Mouse (Mus musculus): ENCODE measurements around the gene Pde11a.

Gene Pde11a

DNA sequence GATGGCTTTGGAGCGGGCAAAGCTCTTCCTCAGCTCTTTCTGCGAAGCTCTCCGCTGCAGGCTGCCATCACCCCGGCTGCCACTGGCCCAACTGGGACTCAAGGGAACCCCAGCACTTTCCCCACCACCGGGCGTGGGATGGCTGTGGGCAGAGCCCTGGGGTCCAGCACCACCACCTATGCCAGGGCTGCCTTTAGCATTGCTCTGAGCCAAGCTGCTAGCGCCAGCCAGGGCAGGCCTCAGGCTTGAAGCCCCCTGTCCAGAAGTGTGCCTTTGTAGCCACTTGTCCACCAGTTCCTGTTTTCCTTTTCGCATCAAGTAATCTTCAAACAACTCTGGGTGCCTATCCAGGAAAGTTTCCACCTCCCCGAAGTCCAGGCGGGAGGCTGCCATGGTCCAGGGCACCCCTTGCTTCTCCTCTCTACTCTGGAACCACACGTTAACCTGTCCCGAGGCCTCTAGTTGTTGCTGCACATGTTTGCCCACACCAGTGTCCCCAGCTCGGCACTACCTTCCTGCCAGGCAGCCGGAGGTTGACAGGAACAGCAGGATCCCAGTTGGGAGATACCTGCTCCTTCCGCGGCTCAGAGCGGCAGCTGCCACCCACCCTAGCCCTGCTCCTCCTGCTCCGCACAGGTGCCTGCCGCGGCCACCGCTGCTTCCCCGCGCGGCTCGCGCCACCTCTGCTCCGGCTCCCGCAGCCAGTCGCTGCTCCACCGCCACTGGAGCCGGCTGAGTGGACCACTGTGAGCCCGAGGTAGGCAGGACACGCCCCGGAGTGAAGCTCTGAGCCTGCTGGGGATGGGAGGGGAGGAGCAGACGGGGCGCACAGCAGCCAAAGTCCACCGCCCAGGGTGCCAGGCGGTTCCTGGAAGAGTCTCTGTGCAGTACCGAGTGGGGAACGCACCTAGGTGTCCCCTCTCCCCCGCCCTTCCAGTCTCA lies at the start of gene Pde11a:
TSS of gene Pde11a (minus strand) at position 560 of the 942 bp plus-strand sequence.
- WGBS: 19% methylated on average over 41 of the region's 41 CpGs

DNA sequence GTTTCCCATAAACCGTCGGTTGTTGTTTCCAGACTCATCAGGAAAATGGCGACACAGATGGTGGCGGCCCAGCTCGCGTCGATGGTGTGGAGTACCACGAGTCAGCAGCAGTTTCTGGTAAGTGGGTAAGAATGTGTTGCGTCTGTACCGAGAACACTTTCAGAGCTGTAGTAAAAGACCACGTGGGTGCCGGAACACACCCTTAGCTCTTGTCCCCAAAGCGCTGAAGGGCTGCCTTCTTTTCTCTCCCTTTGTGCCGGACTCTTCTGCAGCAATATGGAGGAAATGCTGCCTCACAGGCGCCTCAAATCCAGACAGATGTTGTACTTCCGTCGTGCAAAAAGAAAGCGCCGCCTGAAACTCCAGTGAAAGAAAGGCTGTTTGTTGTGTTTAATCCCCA lies 40.1 kb upstream of the Pde11a start:
- 95% methylated on average over 19 of the region's 19 CpGs for WGBS

DNA sequence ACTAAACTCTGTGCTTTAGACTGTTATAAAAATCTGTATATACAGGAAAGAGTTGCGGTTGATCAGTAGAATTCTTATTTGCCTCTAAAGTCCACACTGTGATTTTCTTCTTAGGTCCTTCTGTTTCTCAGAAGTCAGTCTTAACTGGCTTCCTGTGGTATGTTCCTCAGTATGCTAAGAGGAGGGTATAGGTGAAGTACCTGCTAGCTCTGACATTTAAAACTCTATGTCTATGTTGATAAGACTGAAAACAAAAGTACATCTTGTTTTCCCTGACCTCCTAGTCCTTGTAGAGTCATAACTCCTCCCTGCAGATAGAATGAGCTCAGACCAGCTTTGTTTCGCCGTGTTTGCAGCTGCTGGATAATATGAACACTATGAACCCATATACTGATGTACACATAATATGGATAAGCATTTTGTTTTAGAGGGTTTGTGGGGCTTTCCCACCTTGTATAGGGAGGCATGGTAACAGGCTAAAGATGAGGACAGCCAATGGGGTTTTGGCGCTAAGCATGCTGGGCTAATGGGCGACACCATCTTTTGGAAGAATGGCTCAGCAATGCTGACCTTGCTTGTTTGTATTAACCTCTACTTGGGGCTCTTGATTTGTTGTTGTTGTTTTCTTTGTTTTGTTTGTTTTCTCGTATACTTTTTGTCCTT lies 36.1 kb upstream of the Pde11a start:
- 88% methylated on average over 6 of the region's 6 CpGs for WGBS

DNA sequence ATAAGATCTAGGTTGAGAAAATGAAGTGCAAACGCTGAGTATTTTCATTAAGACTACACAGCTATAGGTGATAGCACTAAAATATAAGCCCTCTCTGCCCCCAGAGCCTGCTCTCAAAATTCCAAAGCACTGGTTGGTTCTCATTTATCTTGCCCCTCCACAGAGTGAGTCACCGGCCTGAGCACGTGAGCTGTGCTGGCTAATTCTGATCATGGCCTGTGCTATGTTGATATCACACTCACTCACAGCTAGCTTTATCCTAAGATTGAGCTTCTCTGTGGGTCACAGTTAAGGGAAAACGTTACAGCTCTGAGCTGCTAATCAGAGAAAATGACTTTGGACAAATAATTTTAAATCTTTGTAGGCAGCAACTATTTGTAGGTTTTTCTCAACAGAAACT lies 33.7 kb upstream of the Pde11a start:
- 78% methylated on average over 4 of the region's 4 CpGs for WGBS

DNA sequence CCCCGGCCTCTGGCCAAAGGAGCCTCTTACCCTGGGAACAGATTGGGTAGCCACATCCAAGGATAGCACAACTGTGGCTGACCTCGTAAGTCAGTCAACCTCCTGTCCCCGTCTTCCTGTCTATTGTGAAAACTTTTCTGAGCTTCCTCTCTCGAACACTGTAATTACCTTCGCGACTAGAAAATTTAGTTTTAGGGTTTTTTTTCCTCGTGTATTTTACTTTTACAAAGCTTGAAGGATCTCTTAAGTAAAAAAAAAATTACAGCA lies 32.0 kb upstream of the Pde11a start:
- 1% methylated on average over 7 of the region's 7 CpGs for WGBS

DNA sequence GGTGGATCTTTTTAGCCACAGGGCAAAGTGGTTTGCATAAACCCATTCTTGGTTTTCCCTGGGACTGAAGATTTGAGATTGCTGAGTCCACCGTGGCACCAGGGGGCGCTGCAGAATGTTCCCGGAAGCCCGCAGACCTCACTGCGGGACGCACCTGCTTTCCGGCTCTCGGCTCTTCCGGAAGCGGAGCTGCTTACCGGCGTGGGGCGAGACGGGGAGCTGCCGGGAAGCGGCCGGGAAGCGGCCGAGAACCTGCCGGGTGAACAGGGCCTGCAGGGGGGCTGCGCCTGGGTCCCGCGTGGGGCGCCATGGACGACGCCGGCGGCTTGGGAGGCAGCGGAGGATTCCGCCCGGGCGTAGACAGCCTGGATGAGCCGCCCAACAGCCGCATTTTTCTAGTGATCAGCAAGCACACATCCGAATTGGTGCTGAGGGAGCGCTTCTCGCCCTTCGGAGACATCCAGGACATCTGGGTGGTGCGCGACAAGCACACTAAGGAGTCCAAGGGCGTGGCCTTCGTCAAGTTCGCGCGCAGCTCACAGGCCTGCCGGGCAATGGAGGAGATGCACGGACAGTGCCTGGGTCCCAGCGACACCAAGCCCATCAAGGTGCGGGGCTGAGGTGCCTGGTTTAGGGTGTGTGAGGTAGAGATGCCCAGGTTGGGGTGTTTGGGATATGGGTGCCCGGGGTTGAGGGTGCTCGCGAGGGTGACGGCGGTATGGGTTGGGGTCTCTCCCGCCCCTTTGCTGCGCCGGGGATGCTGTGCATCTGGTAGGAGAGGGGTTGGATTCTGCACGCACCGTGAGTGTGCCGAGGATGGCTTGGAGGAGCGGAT lies 31.5 kb upstream of the Pde11a start, which contains the start of gene Rbm45:
TSS of gene Rbm45 (plus strand) at position 164 of the 835 bp plus-strand sequence.
- WGBS: under 1% methylated on average over 61 of the region's 61 CpGs

DNA sequence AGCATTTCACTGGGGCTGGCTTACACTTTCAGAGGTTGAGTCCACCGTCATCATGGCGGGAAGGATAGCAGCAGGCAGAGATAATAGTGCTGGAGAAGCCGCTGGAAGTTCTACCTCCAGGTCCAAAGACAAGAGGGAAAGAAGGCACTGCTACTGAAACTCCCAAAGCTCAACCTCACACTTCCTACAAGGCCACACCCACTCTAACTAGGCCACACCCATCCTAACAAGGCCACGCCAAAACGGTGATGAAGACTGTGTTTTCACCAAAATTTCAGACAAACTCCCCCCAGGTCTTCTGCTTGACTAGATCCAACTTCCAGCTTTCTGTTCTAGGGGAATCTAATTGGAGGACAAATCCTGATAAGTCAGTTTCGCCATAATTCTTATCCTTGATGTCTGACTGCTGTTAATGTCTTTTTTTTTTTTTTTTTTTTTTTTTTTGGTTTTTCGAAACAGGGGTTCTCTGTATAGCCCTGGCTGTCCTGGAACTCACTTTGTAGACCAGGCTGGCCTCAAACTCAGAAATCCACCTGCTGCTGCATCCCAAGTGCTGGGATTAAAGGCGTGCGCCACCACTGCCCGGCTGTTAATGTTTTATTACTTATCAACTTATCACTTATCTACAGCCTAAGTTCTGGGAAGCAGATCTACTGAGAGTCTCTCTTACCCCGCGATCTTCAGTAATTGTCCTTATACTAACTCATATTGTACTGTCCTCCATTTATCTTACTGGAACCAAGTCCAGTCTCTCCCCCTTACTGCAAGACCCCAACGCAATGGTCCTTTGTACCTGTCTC lies 30.5 kb upstream of the Pde11a start:
- WGBS: 75% methylated on average over 13 of the region's 13 CpGs

DNA sequence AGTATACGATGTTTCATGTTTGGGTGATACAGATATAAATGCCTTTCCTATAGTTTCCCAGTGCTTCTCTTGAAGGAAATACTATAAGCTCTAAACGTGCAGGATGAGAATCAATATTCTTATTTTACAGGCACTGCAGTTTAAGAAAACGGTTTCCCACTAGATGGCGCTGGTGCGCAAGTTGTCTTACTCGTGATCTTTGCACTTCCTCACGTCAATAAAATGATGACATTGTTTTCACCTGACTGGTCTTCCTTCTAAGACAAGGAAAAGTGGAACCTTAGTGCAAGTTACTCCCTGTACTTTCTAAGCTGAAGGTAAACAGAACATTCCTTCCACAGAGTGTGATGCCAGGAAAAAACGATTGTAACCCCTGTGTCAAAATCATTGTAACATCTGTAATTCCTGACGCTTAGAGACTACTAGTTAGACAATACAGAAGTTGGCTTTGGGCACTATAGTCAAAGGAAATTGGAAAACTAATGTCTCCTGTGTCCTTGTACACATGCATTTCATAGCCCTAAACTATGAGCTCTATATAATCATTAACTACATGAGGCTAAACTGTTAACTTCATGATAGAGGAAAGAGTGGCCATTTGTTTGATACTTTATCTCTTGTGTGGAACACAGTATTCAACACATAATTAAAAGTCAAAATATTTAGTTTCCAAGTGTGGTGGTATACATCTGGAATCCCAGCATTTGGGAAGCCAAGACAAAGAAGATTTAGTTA lies 28.8 kb upstream of the Pde11a start:
- whole genome bisulfite sequencing: 13% methylated on average over 9 of the region's 9 CpGs

DNA sequence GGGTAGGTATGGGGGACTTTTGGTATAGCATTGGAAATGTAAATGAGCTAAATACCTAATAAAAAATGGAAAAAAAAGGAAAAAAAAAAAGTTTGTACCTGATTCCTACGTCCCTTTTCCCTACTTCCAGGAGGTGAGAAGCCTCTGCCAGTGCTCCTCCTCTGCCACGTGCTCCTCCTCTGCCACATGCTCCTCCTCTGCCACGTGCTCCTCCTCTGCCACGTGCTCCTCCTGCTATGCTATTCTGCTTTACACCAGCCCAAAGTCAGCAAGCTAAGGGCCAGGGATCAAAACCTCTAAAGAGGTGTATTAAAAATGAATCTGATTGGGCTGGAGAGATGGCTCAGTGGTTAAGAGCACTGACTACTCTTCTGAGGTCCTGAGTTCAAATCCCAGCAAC lies 27.2 kb upstream of the Pde11a start:
- 68% methylated on average over 4 of the region's 4 CpGs for WGBS

DNA sequence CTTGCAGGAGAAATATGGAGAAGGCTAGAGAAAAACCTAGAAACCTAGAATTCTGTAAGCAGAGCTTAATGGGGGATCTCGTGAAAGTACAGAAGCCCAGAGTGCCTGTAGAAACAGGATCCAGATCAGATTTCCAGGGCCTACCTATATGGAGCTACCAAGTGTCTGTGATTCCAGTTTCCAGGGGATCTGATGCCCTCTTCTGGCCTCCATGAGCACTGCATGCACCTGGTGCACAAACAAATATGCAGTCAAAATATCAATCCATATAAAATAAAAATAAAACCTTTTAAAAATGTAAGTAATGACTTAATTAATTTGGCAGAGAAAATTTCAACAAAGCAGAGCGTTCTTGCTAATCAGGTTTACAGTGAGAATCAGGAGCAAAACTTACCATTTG lies 23.5 kb upstream of the Pde11a start:
- WGBS: 64% methylated on average over 2 of the region's 2 CpGs

DNA sequence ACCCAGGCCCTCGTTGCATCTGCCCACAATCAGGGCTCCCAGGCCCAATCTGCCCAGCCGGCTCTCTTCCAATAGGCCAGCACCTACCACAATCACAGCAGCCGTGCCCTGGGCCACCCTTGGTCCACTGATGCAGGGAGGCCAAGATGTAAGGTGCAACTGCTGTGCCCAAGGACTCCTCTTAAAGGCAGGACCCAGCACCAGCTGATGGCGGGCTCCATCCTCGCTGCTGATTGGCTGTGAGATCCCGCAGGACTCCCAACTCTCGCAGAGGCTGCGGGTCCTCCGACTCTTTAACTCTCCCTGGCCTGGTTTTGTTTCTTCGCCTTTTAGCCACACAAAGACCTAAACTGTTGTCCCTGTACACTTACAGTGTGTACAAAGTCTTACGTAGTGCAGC lies 21.7 kb upstream of the Pde11a start, which contains the start of gene Cyct:
TSS of gene Cyct (minus strand) at position 225 of the 400 bp plus-strand sequence.
- 91% methylated on average over 11 of the region's 11 CpGs for WGBS

DNA sequence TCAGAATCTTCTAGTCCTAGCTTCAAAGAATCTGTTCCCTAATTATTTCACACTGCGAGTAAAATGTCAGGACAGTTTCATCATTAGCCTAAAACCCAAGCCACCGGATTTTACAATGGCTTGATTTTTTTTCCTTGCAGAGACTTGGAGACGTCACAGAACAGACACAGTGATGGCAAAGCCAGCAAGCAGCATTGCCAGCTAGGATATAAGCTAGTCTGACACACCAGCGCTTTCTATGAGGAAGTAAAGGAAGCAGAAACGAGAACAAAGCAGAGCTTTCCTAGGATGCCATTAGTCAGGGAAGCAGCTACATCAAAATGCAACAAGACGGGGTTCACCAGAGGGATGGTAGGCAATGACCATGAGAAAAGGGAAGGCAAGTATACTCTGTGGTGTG lies 9.3 kb upstream of the Pde11a start:
- 37% methylated on average over 6 of the region's 6 CpGs for WGBS

DNA sequence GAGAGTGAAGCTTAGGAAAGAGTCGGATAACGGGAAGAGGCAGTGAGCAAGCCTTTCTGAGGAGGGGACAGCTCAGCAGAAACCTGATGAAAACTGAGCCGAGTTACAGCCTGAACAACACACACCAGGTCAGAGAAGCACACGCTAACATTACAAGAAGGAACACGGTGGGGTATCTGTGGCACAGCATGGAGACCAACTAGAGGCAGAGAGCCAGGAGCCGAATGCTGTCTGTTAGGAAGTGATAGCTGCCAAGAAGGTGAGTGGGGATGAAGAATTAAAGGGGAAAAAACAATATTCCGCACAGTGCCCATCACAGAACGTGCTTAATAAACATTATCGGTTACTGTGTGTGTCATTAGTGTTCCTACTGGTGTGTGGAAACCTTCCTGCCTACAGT lies 3.6 kb upstream of the Pde11a start:
- WGBS: 87% methylated on average over 9 of the region's 9 CpGs

DNA sequence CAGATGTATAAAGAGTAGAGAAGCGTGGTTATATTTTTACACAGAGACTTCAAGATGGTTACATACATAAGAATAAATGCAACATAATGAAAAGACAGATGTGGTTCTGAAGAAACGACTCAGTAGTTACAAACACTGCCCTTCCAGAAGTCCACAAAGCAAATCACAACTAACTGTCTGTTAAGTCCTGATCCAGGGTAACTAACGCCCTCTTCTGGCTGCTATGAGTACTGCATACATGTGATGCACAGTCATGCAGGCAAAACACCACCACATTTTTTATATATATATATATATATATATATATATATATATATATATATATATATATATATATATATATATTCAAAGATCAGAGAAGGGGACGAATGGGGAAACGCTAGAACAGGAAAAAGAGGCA lies 4.0 kb downstream of the Pde11a start:
- WGBS: 67% methylated on average over 5 of the region's 5 CpGs

DNA sequence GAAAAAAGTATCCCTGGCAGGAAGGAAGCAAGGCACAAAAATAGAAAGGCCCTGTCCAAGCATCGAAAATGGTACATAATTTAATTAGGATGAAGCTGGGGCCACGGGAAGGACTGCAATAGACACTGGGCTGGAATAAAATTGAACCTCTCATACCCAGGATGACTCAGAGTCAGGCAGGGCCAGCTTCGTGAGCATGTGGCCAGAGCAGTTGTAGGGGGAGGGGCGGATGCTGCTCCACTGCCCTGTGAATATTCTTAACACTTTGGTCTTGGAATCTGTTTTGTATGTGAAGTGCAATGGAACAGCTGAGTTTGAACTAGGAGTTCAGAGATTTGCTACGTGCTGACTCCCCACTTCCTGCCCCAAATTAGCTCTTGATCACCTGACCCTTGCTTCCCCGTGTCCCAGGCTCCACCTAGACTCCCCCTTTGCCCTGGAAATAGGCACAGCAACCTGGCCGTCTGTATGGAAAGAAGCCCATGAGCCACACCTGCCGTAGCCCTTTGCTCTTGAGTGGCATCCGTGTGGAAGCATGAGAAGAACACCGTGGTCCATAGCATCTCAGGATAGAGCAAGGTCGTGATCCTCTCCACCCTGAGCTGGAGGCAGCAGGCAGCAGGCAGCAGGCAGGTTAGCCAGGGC lies 6.3 kb downstream of the Pde11a start:
- 73% methylated on average over 11 of the region's 11 CpGs for whole genome bisulfite sequencing

DNA sequence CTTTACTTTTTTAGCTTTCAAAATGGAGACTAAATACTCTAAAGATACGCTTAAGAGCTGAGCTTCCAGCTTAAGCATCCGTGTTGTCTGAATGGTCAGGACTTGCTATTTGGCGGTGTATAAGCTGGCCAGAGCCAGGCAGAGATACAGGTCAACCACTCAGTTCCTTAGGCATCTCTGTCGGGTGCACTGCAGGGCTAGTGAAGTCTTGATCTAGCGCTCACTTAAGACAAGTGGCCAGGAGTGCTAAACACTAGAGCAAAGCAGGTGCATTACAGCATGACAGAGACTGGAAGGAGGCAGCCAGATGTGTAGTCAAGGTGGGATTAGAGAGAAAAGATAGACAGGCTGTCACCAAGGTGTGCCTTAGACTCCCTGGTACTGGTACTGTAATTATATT lies 8.5 kb downstream of the Pde11a start:
- WGBS: 96% methylated on average over 5 of the region's 5 CpGs

DNA sequence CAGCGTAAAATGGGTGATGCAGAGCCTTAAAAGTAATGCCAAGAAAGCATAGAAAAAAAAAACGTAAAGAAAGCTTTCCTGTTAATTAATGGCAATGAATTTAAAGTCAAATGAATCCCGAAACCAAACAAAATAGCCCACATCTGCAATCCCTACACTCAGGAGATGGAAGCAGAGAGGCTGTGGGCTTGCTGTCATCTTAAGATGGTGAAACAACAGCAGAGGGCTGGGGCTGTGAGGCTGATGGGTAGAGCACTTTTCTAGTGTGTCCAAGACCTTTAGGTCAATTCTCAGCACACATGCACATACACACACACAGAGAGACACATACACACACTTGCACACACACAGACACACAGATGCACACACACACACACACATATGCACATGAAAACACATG lies 12.4 kb downstream of the Pde11a start:
- 80% methylated on average over 3 of the region's 3 CpGs for WGBS

DNA sequence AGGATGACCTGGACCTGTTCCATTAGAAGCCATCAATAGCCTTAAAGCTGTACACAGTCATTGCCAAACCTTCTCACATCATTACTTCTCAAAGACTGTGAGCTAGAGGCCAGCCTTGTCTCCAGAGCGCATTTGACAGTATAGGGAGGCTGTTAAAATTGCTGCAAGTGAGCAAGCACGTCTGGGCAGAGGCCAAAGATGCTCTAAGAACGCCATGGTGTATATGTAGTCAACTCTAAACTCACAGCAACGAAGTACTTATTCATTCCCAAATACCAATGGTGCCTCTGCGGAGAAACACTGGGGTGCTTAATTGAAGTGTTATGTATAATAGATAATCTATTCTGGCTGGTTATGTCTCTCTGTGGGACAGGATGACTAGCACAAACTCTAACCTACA lies 14.1 kb downstream of the Pde11a start:
- 76% methylated on average over 5 of the region's 5 CpGs for WGBS

DNA sequence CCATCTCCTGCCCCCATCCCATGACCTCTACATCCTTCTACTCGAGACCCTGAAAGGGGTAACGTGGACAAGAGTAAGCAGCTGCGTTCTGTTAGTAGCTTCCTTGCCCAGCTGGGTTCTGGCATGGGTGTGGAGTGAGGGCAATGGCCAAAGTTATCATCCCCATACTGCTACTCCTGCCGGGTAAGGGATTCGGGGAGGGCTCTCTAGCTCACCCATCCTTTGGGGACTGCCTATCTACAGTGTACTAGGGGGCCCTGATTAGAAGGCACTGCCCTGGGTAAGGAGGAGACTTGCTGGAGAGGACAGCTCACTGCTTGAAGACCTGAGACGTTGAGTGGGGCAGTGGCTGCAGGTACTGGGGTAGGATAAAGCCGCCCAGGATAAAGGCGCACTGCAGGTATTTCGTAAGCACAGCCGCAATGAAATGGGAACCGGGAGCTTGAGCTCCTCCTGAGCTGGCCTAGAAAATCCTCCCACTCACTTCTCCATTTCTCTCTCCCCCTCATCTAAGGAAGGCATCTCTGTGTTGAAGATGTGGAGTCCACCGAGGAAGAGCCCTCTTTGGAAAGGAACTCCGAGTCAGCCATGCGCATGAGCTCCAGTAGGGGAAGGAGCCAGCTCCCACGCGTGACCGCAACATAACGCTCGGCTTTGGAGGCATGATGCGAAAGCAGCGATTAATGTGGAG lies 15.2 kb downstream of the Pde11a start:
- 66% methylated on average over 21 of the region's 21 CpGs for WGBS

DNA sequence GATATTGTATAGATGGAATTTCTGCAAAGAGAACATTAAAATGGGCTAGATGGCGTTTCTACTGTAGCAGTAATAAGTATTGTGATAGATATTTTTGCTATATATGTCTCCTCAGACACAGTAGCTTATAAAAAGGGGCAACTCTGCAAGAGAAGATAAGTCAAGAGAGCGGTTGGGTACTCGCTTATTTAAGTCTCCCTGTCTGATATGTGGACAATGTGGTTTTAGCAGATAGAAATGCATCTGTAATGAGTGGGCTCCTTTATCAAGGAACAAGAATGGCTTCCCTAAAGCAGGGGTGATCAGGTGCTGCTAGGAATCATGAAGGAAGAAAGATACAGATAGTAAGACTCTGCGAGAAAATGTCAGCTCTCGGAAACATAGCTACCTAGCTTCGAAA lies 18.2 kb downstream of the Pde11a start:
- 90% methylated on average over 6 of the region's 6 CpGs for WGBS

Data from cerebral cortex, adult 2 months (tissue).